Mouse (Mus musculus): ENCODE measurements at regions not wholly inside any gene's neighbourhood (a gene's known extent, or its start where the extent isn't known, plus 50 kb on each side); places are given as distances from the start of the nearest gene placed in this dataset.

DNA sequence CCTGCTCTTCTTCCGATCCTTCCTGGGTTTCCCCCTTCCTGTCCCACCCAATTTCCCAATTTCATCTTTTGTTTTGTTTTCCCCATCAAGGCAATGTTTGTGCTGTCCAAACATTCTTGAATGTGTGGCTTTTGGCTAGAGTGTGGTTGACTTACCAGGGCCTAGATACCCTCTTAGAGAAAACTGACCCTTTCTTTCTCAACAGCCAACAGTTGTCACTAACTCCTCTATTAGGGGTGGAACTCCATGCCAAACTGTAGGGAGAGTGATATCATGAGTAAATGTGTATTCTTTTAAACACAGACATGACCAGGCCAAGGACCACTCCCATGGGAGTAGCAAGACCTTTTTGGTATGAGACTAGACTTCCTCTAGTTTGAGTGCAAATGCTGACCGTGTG is 1145.0 kb downstream of the Adam3 start:
- no peak overlapping the region for H3K9ac ChIP-seq (ENCODE audit: low read depth, low read length)
- no peaks in the 10 kb centered on the region for H3K4me1 ChIP-seq (replicated peaks; ENCODE audit: control insufficient read depth, insufficient read depth, low read length)
- no peaks in the 10 kb centered on the region for H3K36me3 ChIP-seq (ENCODE audit: control insufficient read depth, insufficient read depth)
- 67% methylated on average over 2 of the region's 2 CpGs for WGBS
- TF ChIP-seq CTCF (IDR thresholded peaks at IDR 0.05; ENCODE audit: low read depth), result no peak
- no peak overlapping the region for H3K4me2 ChIP-seq (replicated peaks; ENCODE audit: low read depth)
- H3K4me3 ChIP-seq (ENCODE audit: low read depth, low read length), result no peak overlapping the region
- no peaks in the 10 kb centered on the region for H3K9me3 ChIP-seq (ENCODE audit: control insufficient read depth)
- no peaks in the 10 kb centered on the region for H3K27me3 ChIP-seq (replicated peaks; ENCODE audit: control insufficient read depth, insufficient read depth, low read length)
- no peak for ATAC-seq
- H3K27ac ChIP-seq (ENCODE audit: low read depth, low read length), result no peak overlapping the region
